Mouse (Mus musculus) CH12F3 (cell line): ENCODE measurements around the gene Lrp4.

Experiments
- in situ Hi-C: fragments of 300-500 bp; cut with MboI; formaldehyde crosslinking; loops from 2 replicates; pipeline ENCODE4 v1.14.3; 2020; ENCODE audit warnings: low sequenced_read_pairs

The Lrp4 gene

DNA sequence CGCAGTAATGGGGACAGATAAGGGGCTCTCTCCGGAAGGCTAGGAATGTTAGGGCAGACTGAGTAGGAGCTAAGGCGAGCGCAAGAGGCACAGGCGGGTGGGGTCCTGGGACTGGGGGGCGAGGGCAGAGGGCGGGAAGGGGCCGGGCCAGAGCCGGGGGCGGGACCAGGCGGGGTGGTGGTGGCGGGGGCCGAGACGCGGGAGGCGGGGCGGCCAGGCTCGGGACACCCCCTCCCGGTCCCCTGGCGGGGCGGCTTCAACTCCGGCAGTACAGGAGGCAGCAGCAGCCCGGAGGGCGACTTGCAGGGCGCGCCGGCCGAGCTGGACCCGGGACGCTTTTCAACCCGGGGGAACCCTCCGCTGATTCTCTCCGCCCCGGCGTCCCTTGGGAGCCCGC, at the start of gene Lrp4:
Gene Lrp4, plus strand, starts transcription at position 253 of the 397 bp plus-strand sequence.
- in situ Hi-C loops, result no loop called here

DNA sequence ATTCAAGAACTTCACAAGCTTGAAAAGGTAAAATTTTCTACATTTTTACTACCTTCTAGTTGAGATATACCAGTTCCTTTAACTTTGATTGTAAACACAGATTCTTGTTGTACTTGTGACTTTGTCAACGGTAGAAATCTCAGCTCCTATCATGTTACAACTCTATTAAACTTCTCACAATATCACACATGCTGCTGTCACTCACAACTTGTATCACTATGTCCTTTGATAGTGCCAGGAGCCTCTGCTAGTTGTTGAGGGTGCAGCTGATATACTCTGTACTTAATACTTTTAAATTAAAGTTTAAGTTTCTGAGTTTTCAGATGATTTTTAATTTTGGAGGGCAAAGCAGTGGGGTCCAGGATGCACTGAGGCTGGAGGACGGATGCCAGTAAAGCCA, 49.3 kb upstream of the Lrp4 start:
- in situ Hi-C loops, result no loop called here

DNA sequence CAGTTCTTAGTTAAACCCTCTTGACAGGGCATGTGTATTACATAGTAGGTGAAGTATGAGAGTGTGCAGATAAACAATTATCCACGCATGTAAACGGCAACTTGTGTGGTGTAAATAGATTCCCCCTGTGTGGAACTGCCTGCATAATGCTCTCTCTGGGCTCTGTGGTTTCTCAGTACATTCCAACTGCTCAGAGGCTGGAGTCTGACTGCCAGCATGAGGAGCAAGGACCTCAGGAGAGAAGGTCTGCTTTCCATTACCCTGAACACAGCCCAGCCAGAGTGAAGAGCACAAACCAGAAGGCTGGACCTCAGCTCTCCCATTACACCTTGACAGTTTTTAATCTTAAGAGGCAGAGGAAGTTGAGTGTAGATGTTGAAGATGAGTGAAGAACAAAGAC, 45.8 kb upstream of the Lrp4 start:
- in situ Hi-C loops, result no loop called here

DNA sequence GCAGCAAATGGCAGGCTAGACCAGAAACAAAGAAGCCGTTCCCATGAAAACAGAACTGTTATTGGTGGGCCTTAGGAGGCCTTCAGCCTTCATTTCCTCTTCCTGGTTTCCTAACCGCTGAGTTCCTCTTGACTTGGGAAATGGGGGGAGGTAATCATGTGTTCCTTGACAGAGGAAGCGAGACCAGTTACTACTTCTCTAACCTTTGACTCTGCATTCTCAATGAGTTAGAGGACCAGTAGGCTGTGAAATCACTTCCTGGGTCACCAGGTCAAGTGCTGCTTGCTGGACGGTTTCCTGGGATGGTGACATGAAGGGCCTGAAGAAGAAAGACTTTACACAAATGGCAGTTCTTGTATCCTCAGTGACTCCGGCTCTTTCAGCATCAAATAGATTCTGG, 45.0 kb upstream of the Lrp4 start:
- in situ Hi-C loops, result no loop called here

DNA sequence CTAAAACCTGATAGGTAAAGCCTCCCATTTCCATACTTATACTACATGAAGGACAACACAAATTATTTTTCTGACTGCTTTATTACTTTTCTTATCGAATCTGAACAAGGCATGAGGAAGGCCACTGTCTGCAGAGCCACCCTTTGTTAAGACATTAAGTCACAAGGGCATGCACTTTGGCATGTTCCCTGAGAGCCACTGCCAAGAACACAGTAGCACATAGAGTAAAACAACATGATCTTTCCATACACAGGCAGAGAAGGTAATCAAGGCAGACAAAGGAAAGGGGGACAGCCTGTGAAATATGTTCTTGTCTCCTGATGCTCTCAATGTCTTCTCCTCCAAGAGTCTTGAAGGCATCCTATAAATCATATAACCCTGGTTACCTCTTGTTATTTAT, 43.5 kb upstream of the Lrp4 start:
- in situ Hi-C loops, result no loop called here

DNA sequence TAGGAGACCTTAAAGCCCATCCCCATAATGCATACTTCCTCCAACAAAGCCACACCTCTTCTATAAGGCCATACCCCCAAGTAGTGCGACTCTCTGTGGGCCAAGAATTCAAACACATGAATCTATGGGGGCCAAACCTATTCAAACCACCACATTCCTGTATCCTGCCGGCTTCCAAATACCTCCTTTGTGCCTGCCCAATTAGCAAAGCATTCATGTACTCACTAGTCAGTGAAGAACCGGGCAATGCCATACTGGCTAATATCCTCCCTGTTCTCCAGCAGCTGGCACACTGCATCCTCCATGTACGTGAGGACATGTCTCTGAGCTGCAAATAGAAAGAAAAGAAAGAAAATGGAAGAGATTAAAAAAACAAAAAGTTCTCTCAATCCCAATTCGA, 35.7 kb upstream of the Lrp4 start:
- in situ Hi-C loops, result no loop called here

DNA sequence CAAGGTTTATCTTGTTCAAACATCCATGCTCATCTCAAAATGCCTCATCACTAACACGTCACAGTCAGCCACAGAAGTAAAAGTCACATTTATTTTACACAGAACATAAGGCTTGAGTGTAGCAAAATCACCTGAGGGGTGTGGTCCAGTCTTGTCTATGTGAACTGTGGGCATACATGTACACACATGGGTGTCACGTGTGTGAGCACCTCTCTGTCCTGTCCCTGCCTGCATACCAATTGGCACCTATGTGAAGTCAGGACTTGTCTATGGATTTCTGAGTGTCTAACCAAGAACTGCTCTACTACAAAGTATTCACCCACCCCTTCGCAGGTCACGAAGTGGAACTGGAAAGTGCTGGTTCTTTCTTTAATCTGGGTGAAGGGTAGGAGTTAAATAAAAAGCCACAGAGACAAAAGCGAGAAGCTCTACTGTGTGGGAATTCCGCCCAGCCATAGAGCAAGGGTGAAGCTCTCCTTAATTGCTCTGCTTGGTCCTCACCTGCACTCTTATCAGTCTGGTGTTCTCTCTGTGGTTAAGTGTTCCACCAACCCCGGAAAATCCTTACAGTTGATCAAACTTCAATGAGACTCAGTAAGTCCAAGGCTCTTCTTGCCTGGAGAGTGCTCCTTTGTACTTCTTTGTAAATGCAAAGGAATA, 33.1 kb upstream of the Lrp4 start:
- in situ Hi-C loops, result no loop called here

DNA sequence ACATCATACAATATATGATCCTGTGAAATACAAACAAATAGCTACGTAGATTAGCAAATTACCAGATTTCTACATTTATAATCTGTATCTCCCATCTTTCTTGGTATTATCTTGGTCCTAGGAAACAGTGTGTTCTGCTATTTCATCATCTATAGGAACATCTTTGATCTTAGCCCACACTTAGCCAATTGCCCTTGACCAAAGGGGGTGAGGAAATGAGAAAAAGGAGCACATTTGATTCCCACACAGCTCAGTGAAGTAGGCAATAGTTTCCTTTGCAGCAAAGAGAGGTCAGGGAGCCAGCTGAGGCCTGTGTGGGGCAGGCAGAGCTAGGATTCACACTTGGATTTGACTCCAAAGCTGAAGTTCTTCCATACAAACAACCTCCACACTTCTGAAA, 31.0 kb upstream of the Lrp4 start:
- in situ Hi-C loops, result no loop called here

DNA sequence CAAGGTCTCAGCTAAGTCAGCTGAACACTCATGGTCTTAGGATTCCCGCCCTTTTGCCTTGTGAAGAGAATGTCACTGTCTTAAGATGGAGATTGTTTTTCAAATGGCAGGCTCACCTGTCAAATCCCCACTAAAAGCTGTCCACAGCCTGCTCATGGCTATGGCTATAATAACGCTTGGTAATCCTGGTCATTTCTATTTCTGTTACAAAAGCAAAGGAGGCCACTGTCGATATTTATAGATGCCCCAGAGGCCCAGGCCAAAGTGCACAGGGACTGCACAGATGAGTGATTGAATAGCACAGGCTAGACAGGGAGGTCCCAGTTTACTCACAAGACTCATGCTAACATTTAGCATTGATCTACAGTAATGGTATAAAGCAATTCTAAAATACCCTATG, 28.2 kb upstream of the Lrp4 start:
- in situ Hi-C loops, result no loop called here

DNA sequence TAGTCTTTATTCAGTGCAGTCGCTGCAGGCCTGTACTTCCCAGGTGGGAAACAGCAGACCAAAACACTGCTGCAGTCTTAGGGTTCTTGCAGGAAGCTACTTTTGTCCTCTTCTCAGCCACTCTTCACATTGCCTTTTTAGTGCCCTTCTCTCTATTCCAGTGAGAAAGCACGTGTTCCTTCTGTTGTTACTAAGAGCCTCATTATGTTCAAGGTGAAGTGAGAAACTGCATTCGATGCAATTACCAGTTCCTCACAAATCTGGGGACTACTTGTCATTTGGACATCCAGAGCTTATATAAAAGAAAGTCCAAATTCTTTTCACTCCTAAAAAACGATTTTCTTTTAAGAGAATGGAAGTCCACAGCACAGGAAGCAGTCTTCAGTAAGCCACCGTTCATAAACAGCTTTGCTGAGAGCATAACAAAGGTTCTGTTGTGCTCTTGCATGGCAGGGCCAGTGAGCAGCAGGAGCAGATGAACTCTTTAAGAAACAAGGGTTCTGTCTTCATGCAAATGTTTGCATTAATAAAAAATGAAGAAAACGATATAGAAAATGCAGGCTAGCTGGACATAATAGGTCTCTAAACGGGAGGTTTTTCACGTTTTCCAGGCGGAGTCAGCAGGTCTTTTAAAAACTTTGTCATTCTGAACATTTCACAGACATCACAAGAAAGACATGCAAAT, 27.3 kb upstream of the Lrp4 start:
- in situ Hi-C loops, result no loop called here

DNA sequence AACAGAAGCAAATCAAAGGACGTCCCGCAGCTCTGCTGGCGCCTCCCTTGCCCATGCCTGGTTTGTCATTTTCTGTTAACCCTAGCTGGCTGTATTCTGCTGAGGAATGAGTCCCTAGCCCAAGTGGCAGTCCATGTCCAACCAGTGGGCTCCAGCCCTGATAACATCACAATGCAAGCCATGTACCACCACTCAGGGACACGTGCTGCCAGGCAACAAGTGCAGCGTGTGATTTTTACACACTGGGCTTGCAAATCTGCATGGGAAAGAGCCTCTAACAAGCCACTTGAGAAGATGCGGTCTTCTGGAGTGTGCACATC, 26.8 kb upstream of the Lrp4 start:
- in situ Hi-C loops, result no loop called here

DNA sequence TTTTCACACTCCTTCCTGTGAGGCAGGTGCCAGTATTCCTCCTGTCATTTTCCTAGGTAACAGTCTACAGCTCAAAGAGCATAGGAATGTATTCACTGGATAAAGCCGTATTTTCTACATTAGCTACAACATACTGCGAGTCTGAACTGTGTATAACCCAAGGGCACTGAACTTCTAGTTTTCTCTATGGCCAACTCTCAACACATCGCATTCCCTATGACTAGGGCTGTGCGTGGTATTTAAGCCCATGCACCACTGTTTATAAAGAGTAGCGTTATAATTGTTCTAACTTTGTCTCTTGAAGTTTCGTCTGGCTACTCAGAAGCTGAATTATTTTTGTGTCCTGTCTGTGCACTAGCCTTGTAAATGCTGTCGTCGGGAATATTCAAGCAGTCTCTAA, 20.6 kb upstream of the Lrp4 start:
- in situ Hi-C loops, result no loop called here

DNA sequence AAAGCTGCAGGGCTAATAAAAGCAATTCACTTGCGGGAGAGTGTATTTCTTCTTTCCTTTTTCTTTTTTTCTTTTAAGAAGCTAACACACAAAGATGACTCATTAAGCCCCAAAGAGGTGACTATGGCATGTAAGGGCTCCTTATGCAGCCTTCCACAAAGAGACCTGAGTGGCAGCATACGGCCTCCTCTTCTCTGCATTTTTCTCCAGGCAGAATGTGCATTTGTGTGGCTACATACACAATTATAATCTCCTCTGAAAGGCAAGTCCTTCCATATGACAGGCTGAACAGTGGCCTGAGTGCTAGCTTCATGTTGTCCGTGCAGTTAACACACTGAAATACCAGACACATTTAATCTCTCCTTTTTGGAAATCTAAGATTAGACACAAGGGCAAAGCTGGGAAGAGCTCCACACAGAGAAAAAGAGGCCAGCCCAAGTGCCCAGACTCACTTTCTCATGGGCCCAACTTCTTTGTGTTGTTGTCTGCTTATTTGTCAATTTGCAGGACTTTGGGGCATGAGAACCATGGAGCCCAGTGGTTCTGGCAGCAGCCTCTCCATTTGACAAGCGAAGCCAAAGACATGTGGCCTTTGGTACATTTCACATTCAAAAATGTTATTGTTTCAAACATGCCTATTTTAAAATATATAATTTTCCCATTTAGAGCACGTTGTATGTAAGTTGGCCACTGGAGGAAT, 20.0 kb upstream of the Lrp4 start:
- in situ Hi-C loops, result no loop called here

DNA sequence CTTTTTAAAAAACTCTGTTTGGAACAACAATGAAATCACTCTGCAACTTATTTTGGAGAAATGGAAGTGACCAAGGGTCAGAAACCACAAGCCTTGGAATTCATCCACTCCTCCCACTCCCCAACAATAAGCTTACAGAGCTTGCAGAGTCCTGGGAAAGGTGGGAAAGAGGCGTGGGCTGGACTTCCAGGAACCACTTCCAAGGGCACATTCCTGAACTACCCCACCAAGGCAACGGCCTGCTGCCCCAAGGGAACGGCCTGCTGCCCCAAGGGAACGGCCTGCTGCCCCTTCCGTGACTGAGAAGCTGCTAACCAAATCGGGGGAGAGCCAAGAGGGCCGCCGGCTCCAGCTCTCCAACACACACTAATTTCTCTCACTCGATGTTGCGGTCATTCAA, 18.0 kb upstream of the Lrp4 start:
- in situ Hi-C loops, result no loop called here

DNA sequence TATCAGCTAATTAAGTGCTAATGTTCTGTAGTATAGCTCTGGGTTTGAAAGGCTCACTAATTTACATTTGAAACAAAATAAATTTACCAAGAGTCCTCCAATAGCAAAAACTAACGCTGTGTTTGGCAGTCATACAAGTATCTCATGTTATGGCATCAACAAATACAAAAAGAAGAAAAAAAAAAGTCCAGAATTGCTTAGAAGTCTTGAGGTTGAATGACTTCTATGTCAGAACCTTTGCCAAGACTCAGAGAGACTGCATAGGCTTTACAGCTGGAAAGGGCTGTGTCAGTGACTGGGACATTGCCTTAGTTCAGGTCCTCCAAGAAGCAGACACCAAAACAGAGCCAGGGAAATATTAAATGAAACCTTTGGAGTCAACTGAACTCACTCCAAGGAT, 17.4 kb upstream of the Lrp4 start:
- in situ Hi-C loops, result no loop called here

DNA sequence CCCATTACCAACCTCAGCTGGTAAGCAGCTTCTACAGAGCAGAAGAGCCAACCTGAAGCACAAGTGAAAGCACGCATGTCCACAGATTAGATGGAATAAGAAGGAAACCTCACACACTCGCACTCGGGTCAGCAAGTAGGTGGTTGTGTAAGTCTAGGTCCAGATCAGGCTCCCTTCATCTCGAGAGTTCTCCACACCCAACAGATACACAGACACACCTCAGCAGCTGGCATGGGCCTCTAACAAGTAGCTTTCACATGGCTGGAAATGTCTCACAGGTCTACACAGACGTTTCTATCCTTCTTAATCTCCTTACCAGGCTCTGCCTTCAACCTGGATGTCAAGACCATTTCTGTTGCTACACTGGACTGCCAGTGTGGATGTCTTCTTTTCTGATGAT, 16.6 kb upstream of the Lrp4 start:
- in situ Hi-C loops, result no loop called here

DNA sequence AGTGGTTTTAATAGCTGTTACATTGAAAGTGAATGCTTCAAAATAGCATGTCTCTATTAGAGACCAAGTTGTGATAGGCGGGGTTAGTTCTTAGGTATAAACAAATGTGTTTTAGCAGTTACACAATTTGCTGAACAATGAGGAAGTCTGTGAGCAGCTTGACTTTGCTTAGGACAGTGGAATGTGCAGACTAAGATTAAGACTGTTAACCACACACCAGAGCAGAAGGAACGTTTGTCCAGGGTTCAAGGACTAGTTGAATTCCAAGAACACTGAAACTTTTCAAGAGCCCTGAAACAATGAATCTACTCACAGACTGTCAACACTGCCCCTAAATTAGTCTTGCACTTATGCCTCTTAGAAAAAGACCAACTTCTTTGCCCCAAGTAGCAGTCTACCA, 15.6 kb upstream of the Lrp4 start:
- in situ Hi-C loops, result no loop called here

DNA sequence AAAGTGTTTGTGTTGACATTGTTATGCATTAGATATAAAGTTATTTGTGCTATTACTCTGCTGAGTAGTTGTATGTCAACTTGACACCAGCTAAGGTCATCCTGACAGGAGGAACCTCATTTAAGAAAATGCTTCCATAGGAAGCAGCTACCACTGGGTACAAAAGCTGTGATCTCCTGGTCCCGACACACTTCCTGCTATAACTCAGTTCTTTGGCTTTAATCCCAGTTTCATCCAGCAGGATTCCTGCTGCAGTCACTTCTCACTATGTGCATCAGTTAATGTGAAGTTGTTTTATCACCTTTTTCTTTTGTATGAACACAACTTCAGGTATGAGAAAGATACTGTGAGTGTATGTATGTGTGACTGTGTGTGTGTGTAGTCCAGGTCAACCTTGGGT, 15.1 kb upstream of the Lrp4 start:
- in situ Hi-C loops, result no loop called here

DNA sequence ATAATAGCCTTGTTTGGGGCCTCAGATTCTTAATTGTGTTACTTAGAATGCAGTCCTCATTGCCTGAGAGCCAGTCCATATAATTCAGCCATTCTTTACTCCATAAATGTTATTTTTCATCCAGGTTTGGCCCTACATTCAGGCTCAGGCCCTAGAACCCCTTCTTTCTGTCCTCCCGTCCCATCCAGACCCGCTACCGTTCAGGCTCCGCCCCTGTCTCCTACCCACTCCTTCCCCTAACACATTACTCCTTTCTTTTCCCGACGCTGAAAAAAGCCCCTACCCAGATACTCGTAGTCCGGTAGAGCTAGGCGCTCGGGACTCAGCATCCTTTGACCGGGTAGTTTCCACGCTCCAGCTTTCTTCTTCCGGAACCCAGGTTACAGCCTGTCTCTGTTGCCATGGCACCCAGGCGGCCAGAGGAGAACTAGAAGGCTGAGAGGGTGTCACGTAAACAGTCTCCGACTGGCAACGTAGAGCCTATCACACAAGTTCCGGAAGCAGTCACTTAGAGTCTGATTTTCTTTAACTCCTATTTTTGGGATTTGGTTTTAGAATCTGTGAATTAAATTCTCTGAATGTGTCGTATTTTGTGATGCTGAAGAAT, 12.9 kb upstream of the Lrp4 start, which contains the start of gene 1110051M20Rik:
Gene 1110051M20Rik, minus strand, starts transcription at position 419 of the 607 bp plus-strand sequence.
- in situ Hi-C loops, result no loop called here

DNA sequence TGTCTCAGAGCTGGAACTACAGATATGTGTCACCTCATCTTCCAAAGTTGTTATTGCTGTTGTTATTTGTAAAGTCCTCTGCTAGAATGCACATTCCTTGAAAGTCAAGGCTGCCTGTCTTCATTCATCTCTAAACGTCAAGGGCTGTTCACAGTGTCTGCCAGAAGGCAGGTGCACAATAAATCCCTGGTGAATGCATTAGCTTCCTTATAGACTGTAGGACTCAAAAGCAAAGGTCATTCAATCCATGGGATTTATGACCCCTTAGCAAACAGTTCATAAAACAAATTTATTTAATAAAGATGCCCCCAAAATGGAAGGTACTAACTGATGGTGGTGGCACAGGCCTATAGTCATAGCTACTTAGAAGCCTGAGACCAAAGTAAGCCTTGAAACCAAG, 7.6 kb upstream of the Lrp4 start:
- in situ Hi-C loops, result no loop called here

DNA sequence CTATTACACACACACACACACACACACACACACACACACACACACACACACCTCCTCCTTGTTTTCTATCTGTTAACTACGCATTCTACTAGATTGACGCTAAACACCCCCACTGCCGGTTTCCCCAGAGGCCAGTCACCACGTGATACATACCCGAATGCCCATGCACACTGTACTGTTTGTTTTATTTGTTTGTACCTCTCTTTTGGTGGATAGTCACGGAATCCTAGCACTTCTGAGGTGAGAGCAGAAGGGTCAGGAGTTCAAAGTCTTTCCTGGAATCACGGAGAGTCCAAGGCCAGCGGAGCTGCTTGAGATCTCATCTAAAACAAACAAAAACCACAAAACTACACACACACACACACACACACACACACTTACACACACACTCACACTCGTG, 7.0 kb upstream of the Lrp4 start:
- in situ Hi-C loops, result no loop called here

DNA sequence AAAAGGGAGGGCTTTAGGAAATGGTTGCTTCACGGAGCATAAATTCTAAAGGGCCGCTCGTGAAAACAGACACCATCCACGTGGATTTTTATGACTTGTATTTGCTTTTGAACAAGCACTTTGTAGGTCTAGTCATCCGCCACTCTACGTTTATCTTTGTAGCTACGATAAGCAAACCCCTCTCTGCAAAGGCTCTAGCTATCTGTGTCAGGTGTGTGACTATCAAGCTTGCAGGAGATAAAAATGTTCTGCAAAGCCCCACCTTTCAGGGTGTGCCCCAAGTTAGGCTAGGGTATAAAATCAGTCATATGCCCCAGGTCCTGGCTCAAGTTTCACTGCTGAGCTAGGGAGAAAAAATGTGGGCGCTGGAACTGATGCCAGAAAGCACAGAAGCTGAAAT, 4.7 kb upstream of the Lrp4 start:
- in situ Hi-C loops, result no loop called here
